Mouse (Mus musculus) liver, postnatal 0 days (tissue): ENCODE data around the gene Spp2. TPM values are rescaled to one million over a fixed set of nuclear protein-coding genes. Genes with fewer than 3 reads are reported as not detected.

Source experiments
- ATAC-seq: fragments of 200-750 bp; cut with Nextera tagmentation; 2 replicates; pipeline ENCODE4 v1.8.0; 2017; ENCODE audit warnings: mild to moderate bottlenecking, moderate library complexity
- DNase-seq: peaks from one replicate; pipeline ENCODE4 v3.0.0-alpha.2; 2016
- H3K27ac ChIP-seq: fragments of 300-500 bp; sonication (generic); 2 replicates; pipeline ENCODE4 v1.5.1; 2014; ENCODE audit warnings: antibody characterized with exemption, moderate library complexity, mild to moderate bottlenecking, low read depth
- H3K27me3 ChIP-seq: fragments of 300-500 bp; sonication (generic); 2 replicates; pipeline ENCODE4 v1.6.1; 2014; ENCODE audit warnings: low read length, control low read depth, mixed read lengths; ENCODE audit not compliant: insufficient read depth
- H3K36me3 ChIP-seq: fragments of 300-500 bp; sonication (generic); replicated peaks from 2 replicates; pipeline ENCODE4 v1.6.1; 2014; ENCODE audit warnings: mild to moderate bottlenecking, control low read depth, low read length, moderate library complexity, mixed read lengths; ENCODE audit not compliant: insufficient read depth
- H3K4me1 ChIP-seq: fragments of 300-500 bp; sonication (generic); 2 replicates; pipeline ENCODE4 v1.6.1; 2014; ENCODE audit warnings: antibody characterized with exemption, mild to moderate bottlenecking, control low read depth; ENCODE audit not compliant: insufficient read depth
- H3K4me2 ChIP-seq: fragments of 300-500 bp; sonication (generic); 2 replicates; pipeline ENCODE4 v1.6.1; 2014; ENCODE audit warnings: low read depth, mild to moderate bottlenecking, low read length, moderate library complexity, mixed read lengths
- H3K4me3 ChIP-seq: fragments of 300-500 bp; sonication (generic); 2 replicates; pipeline ENCODE4 v1.5.1; 2014; ENCODE audit warnings: low read depth, low read length
- H3K9ac ChIP-seq: fragments of 300-500 bp; sonication (generic); replicated peaks from 2 replicates; pipeline ENCODE4 v1.6.1; 2014; ENCODE audit warnings: mild to moderate bottlenecking, moderate library complexity
- H3K9me3 ChIP-seq: fragments of 300-500 bp; sonication (generic); 2 replicates; pipeline ENCODE4 v1.6.1; 2016; ENCODE audit warnings: mild to moderate bottlenecking, control low read depth, low read length, mixed read lengths
- CTCF ChIP-seq: sonication (generic); IDR thresholded peaks from 2 replicates; pipeline ENCODE4 v1.5.1; 2016; ENCODE audit warnings: antibody characterized with exemption, low read depth
- EP300 ChIP-seq: IDR thresholded peaks from 2 replicates; pipeline ENCODE4 v1.6.1; 2016; ENCODE audit warnings: antibody characterized with exemption, low read depth, mild to moderate bottlenecking
- WGBS: fragments of 180-500 bp; shearing (Covaris S2); extraction: QIAGEN DNeasy Blood & Tissue Kit; methylation state at CpG from one replicate; pipeline ENCODE4 v1.1.7; 2014; ENCODE audit not compliant: insufficient replicate concordance; 5-methylcytosine and 5-hydroxymethylcytosine counted together
- polyA plus RNA-seq: library from polyadenylated mRNA; unstranded; fragments of >200 nt; fragmentation: Nextera tagmentation; extraction: Ambion mirVana; gene quantifications from 2 replicates; pipeline ENCODE4 v1.2.1, GENCODE M21; 2015

Gene Spp2
- polyA plus RNA-seq, 1 experiment from 2014 or later = 738 TPM

GRCm38 (mm10) chr1:88472258-88472657 lies 65.5 kb downstream of the Spp2 start:
- no peak overlapping the region for H3K9ac ChIP-seq
- H3K4me1 ChIP-seq = peaks cover 8% of the 10 kb centered on the region; the same call in 1 of the 2 replicates
- ATAC-seq (no peak), DNase-seq (no peak)
- no peaks in the 10 kb centered on the region for H3K27me3 ChIP-seq
- H3K9me3 ChIP-seq = no peaks in the 10 kb centered on the region
- H3K4me2 ChIP-seq = no peak overlapping the region
- WGBS = 69% methylated on average over 6 of the region's 6 CpGs
- H3K4me3 ChIP-seq = no peak overlapping the region
- TF ChIP-seq CTCF (no peak), EP300 (no peak)
- no peak overlapping the region for H3K27ac ChIP-seq
- no peaks in the 10 kb centered on the region for H3K36me3 ChIP-seq

GRCm38 (mm10) chr1:88473899-88474298 lies 67.1 kb downstream of the Spp2 start:
- TF ChIP-seq EP300 (no peak), CTCF (peak; percentile 70)
- Histone ChIP-seq H3K4me2 (no peak overlapping the region), H3K4me1 (peaks cover 8% of the 10 kb centered on the region; the same call in 1 of the 2 replicates), H3K9me3 (no peaks in the 10 kb centered on the region), H3K27ac (no peak overlapping the region), H3K27me3 (no peaks in the 10 kb centered on the region), H3K4me3 (no peak overlapping the region), H3K36me3 (no peaks in the 10 kb centered on the region), H3K9ac (no peak overlapping the region)
- DNase-seq = no peak
- WGBS = 63% methylated on average over 2 of the region's 2 CpGs
- no peak for ATAC-seq

GRCm38 (mm10) chr1:88474598-88474997 lies 67.8 kb downstream of the Spp2 start:
- Histone ChIP-seq H3K27ac (no peak overlapping the region), H3K9me3 (no peaks in the 10 kb centered on the region)

GRCm38 (mm10) chr1:88475502-88475953 lies 68.8 kb downstream of the Spp2 start:
- Histone ChIP-seq H3K9ac (no peak overlapping the region), H3K27me3 (no peaks in the 10 kb centered on the region), H3K4me3 (no peak overlapping the region), H3K9me3 (no peaks in the 10 kb centered on the region), H3K4me1 (peaks cover 8% of the 10 kb centered on the region; the same call in 1 of the 2 replicates), H3K27ac (no peak overlapping the region), H3K4me2 (no peak overlapping the region), H3K36me3 (no peaks in the 10 kb centered on the region)
- DNase-seq (no peak), ATAC-seq (no peak)
- no peak for TF ChIP-seq CTCF
- no peak for TF ChIP-seq EP300
- 10% methylated on average over 8 of the region's 8 CpGs for WGBS

More at GRCm38 (mm10) chr1:88474598-88474997, 67.8 kb downstream of the Spp2 start:
- 20% methylated on average over 7 of the region's 7 CpGs for WGBS
- no peak overlapping the region for H3K9ac ChIP-seq
- ATAC-seq (no peak), DNase-seq (no peak)
- H3K27me3 ChIP-seq = no peaks in the 10 kb centered on the region
- TF ChIP-seq EP300 (no peak), CTCF (no peak)
- no peak overlapping the region for H3K4me3 ChIP-seq
- H3K36me3 ChIP-seq = no peaks in the 10 kb centered on the region
- H3K4me1 ChIP-seq = peaks cover 8% of the 10 kb centered on the region; the same call in 1 of the 2 replicates
- no peak overlapping the region for H3K4me2 ChIP-seq

Other genes with a start within 250 kb of the Spp2 start
- 0.08 and 0.19 TPM in 2 replicates for gene Ugt1a5, start 240.9 kb upstream of the Spp2 start, polyA plus RNA-seq
- not detected in 2 replicates for gene Ugt1a2, start 206.4 kb upstream of the Spp2 start, polyA plus RNA-seq
- gene Dnajb3, start 201.2 kb upstream of the Spp2 start, polyA plus RNA-seq = 7.1 and 7.8 TPM in 2 replicates
- 412 and 437 TPM in 2 replicates for gene Ugt1a1, start 195.0 kb upstream of the Spp2 start, polyA plus RNA-seq
- 0.61 and 0.66 TPM in 2 replicates for gene Mroh2a, start 180.0 kb upstream of the Spp2 start, polyA plus RNA-seq
- 31.4 and 37.0 TPM in 2 replicates for gene Hjurp, start 129.3 kb upstream of the Spp2 start, polyA plus RNA-seq
- gene Trpm8, start 129.3 kb upstream of the Spp2 start, polyA plus RNA-seq = not detected in 2 replicates
- 0.08 and 0.11 TPM in 2 replicates for gene Glrp1, start 103.1 kb downstream of the Spp2 start, polyA plus RNA-seq